Mouse (Mus musculus) adrenal gland, postnatal 14 days (tissue): ENCODE results near the gene Ncf1. TPM values are rescaled to one million over a fixed set of nuclear protein-coding genes. Genes with fewer than 3 reads are reported as not detected.

Experiments
- DNase-seq: peaks from one replicate; pipeline ENCODE4 v3.0.0; 2021; ENCODE audit warnings: mixed read lengths
- total RNA-seq: library from RNA; stranded (reverse); gene quantifications from 2 replicates; pipeline ENCODE4 v1.2.3, GENCODE M21; 2021

Gene Ncf1
- total RNA-seq, 1 experiment from 2014 or later: 8.1 TPM

GRCm38 (mm10) chr5:134244890-134245289 lies 15.5 kb upstream of the Ncf1 start:
- DNase-seq: no peak

GRCm38 (mm10) chr5:134243661-134244436 lies 14.4 kb upstream of the Ncf1 start:
- DNase-seq: no peak

DNA sequence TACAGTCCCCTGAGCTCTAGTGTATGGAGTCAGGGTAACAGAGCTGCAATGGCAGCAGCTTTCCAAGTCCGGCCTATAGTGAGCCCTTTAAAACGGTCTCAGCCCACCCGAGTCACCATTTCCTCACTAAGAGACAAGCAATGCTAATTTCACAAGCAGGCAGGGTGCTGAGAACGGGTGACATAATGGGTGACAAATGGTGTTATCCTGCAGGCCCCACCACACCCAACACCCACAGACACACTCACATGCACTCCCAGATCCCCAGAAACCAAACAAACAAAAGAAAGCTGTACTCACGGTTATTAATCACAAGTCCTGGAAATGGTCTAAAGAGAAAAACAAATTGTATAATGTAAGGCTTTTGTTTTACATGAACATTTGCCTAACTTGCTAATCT lies 12.4 kb upstream of the Ncf1 start:
- DNase-seq: no peak

DNA sequence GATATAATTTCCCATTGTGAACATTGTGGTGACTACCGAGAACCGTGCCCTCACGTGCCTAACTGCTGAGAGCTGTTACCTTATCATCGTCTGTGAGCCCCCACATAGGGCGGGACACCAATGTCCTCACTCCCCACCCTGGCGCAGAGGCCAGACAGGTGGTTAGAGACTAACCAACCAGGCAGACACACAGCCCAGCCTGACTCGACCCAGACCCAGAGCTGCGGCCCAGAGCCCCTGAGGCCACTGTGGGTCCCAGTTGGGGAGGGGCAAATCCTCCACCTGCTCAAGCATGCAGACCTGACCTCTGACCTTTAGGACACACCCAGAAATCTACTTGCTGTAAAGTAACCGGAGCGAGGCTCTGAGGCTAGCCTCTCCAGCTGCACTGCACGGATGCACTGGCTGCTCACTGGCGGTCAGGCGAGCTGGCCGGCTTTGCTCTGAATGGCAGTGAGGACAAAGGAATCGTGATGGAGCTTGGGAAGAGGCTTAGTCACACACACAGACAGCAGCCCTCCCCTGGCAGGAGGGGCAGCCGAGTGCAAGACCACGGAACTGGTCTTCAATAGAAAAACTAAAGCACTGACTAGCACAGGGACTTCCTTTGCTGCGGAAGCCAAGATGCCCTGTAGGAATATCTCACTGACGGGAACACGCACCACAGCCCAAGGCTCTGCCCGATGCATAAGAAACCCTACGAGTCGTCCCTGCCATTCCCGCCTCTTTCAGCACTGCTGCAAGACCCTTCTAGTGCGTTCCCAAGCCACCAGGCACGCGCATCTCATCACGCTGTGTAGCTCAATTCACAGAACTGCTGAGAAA lies 8.7 kb upstream of the Ncf1 start:
- DNase-seq: no peak

DNA sequence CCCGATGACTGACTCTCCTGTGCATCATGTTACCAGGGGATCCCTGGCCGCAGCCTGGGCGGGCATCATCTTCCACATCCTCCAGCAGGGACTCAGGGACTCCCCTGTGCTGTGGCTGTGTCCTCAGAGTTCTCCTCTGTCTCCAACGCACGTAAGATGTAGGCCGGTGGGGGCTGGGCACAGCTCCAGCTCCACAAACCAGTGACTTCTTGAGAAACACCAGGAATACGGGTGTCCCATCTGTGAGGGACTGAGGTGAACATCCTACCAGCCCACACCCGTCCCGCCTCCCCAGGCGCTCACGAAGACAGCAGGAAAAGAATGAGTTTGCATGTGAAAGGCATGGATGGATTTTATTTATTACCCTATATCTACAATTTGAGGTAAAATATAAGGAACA lies 8.1 kb upstream of the Ncf1 start:
- no peak for DNase-seq

- peak; percentile 22 for DNase-seq
Observed at GRCm38 (mm10) chr5:134236796-134237195, 7.4 kb upstream of the Ncf1 start.

- no peak for DNase-seq
Observed at GRCm38 (mm10) chr5:134236241-134236640, 6.8 kb upstream of the Ncf1 start.

DNA sequence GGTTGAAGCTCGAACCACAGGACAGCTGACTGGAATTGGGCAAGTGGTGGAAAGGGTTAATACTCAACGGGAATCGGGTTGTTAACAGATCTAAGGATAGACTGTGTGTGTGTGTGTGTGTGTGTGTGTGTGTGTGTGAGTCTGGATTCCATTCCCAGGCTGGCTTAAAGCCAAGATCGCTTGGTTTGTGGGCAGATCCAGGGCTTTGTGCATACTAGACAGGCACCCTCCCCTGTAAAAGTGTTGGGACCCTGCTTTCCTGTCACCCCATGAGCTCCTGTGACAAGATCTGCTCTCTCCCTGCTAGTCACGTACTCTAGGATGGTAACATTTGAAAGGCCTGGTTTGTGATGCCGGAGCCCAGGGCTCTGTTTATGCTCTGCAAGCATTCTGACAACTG lies 5.7 kb upstream of the Ncf1 start:
- peak; percentile 73 for DNase-seq

DNA sequence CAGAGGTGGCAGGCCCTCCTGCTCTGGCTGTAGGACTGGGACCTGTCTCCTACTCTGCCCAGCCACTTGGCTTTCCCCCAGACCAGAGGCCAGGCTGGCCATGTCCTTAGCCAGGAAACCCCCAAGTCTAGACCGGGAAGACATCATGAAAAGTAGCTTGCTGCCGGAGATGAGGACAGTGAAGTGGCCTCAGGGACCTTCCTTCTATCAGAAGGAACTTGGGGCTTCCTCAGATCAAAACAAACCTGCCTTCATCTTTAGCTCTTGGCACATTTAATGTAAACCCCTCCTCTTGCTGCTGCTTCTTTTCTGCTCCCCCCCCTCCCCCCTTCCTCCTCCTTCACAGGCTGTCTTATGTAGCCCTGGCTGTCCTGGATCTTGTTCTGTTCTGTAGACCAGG lies 4.8 kb upstream of the Ncf1 start:
- peak; percentile 29 for DNase-seq

GRCm38 (mm10) chr5:134233244-134233651 lies 3.8 kb upstream of the Ncf1 start:
- DNase-seq: no peak

DNA sequence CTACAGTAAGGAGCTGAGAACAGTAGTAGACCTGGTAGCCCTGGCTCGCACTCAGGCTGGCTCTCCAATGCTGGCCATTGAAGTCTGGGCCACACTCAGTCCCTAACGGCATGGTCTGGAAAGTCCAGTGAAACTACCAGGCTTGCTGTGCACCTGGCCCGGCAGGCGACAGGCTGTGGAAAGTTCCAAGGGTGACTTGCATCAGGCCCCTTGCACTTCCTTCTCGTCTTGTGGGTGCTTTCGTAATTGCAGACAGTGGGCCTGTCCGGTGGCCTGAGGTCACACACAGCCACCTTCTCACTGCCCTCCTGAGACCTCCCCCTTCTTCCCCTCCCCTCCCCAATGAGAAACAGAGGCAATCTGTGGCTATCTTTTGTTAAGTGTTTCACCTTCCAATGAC lies 3.1 kb upstream of the Ncf1 start:
- peak; percentile 54 for DNase-seq

GRCm38 (mm10) chr5:134232111-134232510 lies 2.7 kb upstream of the Ncf1 start:
- peak; percentile 56 for DNase-seq

GRCm38 (mm10) chr5:134231376-134231775 lies 2.0 kb upstream of the Ncf1 start:
- peak; percentile 33 for DNase-seq

GRCm38 (mm10) chr5:134228249-134228638 lies 1.2 kb downstream of the Ncf1 start:
- DNase-seq: no peak

- peak; percentile 52 for DNase-seq
Observed at GRCm38 (mm10) chr5:134227574-134228248, 1.7 kb downstream of the Ncf1 start.

- no peak for DNase-seq
Observed at GRCm38 (mm10) chr5:134226946-134227345, 2.5 kb downstream of the Ncf1 start.

DNA sequence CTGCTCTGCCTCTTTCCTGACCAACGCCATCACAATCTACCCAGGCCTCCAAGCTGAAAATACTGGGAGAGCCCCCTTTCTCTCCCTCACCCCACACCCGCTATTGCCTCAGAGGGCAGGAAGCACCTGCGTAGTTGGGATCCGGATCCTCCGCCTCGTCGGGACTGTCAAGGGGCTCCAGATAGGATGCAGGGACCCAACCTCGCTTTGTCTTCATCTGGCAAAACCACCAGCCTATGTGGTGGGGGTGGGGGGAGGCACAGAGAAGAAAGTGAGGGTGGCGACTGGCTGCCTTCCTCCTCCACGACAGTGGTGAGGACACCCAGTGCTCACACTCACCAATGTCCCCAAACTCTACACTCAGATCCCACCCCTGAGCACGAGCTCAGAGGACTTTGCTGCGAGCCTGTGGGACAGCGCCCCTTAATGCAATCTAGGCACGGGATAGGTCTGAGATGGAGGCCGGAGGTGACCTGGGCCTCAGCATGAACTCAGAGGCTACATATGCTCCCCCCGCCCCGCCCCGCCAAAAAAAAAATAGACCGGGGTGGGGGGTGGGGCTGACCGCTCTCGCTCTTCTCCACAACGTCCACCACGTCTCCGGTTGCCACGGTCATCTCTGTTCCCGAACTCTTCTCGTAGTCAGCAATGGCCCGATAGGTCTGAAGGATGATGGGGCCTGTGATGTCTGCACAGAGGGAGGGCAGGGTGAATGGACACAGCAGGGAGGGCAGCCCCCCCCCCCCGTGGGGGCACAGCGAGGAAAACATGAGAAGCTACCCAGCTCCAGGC lies 4.1 kb downstream of the Ncf1 start:
- DNase-seq: no peak

DNA sequence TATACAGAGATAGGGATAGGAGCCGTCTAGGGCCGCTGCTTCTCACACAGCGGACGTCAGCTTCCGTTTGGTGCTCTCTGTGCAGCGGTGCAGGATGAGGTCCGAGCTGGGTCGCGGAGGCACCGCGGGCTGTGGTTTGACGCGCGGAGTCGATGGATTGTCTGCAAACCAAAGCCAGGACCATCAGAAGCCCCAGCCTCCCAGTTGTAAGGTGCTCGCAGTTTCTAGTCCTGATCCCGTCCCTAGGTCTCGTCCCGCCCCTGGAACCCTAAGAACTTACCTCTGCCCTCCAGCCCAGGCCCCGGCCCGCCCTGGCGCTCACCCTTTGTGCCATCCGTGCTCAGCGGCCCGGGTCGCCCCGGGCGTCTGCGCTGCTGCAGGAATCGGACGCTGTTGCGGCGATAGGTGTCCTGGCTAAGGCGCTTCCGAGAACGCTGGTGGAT lies 7.7 kb downstream of the Ncf1 start:
- DNase-seq: no peak

DNA sequence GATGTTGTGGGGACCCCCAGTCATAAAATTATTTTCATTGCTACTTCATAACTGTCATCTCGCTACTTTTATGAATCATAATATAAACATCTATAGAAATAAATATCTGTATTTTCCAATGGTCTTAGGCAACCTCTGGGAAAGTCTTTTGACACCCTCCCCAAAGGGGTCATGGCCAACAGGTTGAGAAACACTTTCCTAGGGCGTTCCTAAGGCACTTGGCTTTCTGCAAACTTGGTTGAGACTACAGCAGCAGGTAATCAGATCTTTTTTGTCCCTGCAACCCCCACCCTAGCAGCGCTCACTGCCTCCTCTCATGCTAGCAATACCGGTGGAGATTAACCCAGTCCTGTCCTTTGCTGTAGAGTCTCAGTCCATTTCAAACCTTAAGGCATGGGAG lies 8.1 kb downstream of the Ncf1 start:
- DNase-seq: peak; percentile 55

GRCm38 (mm10) chr5:134217900-134218299 lies 11.5 kb downstream of the Ncf1 start:
- DNase-seq: no peak

GRCm38 (mm10) chr5:134214021-134214806 lies 15.2 kb downstream of the Ncf1 start:
- DNase-seq: no peak
